Mouse (Mus musculus): ENCODE measurements around the gene Irgm1. TPM values are rescaled to one million over a fixed set of nuclear protein-coding genes. Genes with fewer than 3 reads are reported as not detected.

Gene Irgm1
- polyA plus RNA-seq, 1 experiment from 2014 or later: 16.3 TPM

DNA sequence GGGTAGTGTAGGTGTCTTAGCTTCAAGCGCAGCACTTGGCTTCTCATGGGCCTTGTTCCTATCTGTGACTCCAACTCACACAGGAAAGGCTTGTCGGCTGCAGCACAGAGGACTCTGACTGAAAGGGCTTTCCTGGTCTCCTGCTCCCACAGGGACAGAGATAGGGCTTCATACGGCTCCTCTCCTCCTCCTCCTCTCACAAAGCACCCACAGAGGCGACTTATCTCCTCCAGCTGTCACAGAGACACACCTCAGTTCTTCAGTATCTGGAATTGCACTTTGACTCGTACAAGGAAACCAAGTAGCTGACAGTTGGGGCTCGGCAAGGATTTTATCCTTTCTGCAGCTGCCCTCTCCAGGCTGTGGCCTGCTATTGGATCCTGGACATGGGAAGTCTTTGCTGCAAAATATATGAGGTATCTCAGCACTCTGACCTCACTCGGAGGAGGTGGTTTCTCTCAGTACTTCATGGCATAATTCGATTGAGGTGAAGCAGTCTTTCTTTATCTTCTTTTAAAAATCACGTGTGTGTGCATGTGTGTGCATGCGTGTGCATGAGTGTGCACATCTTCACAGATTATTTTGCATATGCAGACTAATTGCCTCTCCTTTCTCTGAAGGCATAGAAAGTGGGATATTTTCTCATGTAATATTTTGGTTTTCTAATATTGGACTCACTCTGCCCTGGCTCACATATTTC, 2.3 kb upstream of the Irgm1 start:
- Histone ChIP-seq H3K27me3 (replicated peaks) (no peaks in the 10 kb centered on the region), H3K36me3 (no peaks in the 10 kb centered on the region), H3K4me2 (peak overlapping the region; percentile 72), H3K9ac (peak overlapping the region; percentile 43), H3K4me1 (peaks cover 54% of the 10 kb centered on the region), H3K9me3 (replicated peaks) (no peaks in the 10 kb centered on the region), H3K27ac (peak overlapping the region; percentile 89), H3K4me3 (peak overlapping the region; percentile 65)
- ATAC-seq: peak; percentile 84
- WGBS (ENCODE audit: insufficient replicate concordance): 17% methylated on average over 10 of the region's 10 CpGs

- Histone ChIP-seq H3K27me3 (replicated peaks) (no peaks in the 10 kb centered on the region), H3K9ac (peak overlapping the region; percentile 70), H3K4me2 (peak overlapping the region; percentile 72), H3K4me1 (peaks cover 61% of the 10 kb centered on the region), H3K27ac (peak overlapping the region; percentile 89), H3K36me3 (0 out of 2 replicates have a peak, but pooled peaks cover 3% of the 10 kb centered on the region), H3K9me3 (replicated peaks) (no peaks in the 10 kb centered on the region), H3K4me3 (peak overlapping the region; percentile 65)
- ATAC-seq: no peak
- WGBS (ENCODE audit: insufficient replicate concordance): 58% methylated on average over 7 of the region's 7 CpGs
Measured at GRCm38 (mm10) chr11:48872695-48873300, 1.3 kb upstream of the Irgm1 start.

DNA sequence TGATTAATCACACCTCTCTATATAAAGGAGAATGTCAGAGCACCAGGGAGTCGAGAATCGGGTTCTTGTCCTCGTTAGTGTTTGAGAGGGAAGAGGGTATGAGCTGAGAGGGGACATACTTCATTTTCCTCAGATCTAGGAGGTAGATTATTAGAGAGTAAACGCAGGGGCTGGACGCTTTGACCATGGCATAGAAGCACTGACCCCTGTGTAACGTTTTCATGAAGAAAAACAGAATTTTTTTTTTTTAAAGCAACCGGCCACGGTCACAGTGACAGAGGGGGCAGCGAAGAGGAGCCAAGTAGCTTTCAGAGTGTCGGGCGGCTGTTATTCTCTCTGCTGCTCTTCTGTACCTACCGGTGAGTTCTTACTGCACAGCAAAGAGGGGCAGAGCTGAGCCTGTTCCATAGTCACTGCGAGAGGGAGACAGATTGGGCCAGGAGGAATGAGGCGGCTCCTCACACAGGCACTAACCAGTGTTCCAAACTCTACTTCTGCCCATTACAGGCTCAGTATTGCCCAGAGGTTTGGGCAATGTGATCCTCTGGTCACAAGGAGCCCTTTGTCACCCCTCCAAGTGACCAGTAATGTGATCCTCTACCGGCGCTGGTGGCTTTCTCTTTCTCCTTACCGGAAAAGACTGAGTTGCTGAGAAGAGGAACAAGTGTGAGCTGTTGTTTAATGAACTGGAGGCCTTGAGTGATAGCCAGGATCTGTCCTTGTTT, 496 bp upstream of the Irgm1 start:
- Histone ChIP-seq H3K4me1 (peaks cover 66% of the 10 kb centered on the region), H3K27me3 (replicated peaks) (no peaks in the 10 kb centered on the region), H3K9me3 (replicated peaks) (no peaks in the 10 kb centered on the region), H3K9ac (peak overlapping the region; percentile 70), H3K4me3 (peak overlapping the region; percentile 65), H3K36me3 (peaks cover 8% of the 10 kb centered on the region), H3K27ac (peak overlapping the region; percentile 89), H3K4me2 (peak overlapping the region; percentile 72)
- ATAC-seq: peak; percentile 8
- 7% methylated on average over 17 of the region's 17 CpGs for WGBS (ENCODE audit: insufficient replicate concordance)

GRCm38 (mm10) chr11:48870781-48871180, 702 bp downstream of the Irgm1 start:
- WGBS (ENCODE audit: insufficient replicate concordance): 15% methylated on average over 7 of the region's 7 CpGs
- H3K27me3 ChIP-seq (replicated peaks): no peaks in the 10 kb centered on the region

DNA sequence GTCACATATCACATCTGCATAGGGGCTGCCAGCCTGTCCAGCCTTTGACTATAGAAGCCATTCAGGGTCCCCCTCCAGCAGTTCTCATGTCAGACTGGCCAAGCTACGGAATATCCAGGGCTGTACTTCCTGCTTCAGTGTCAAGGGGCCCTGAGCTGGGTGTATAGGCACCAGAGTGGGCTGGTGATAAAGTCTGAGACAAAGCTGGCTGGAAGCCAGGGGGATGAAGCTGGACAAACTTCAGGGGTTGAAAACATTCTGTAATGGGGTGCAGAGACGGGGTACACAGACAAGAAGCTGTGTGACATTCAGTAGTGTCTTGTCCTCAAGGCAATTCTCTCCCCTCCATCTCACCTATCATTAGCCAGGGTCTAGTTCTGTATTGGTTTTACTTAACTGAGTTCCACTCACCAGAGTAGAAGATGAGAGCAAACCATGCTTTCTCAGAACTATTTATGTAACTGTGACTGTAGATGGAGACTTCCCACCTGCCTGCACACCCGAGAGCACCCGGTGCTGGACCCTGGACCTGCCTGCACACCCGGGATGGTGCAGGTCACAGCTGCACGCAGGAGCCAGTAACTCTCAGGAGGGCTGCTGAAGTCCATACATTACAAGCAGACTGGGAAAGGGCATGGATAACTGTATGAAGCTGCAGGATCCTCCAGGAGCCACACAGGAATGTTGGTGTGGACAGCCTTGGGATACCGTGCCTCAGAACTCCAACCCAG, 1.9 kb downstream of the Irgm1 start:
- 50% methylated on average over 7 of the region's 7 CpGs for WGBS (ENCODE audit: insufficient replicate concordance)

More at GRCm38 (mm10) chr11:48870781-48871180, 702 bp downstream of the Irgm1 start:
- peak; percentile 23; the same call in 1 of the 2 replicates for ATAC-seq
- Histone ChIP-seq H3K9ac (peak overlapping the region; percentile 70), H3K4me2 (peak overlapping the region; percentile 72), H3K4me1 (peaks cover 66% of the 10 kb centered on the region), H3K4me3 (peak overlapping the region; percentile 65), H3K27ac (peak overlapping the region; percentile 89), H3K36me3 (peaks cover 20% of the 10 kb centered on the region), H3K9me3 (replicated peaks) (no peaks in the 10 kb centered on the region)

GRCm38 (mm10) chr11:48866481-48866880, 5.0 kb downstream of the Irgm1 start:
- Histone ChIP-seq H3K36me3 (peaks cover 32% of the 10 kb centered on the region), H3K27me3 (replicated peaks) (no peaks in the 10 kb centered on the region), H3K4me1 (peaks cover 33% of the 10 kb centered on the region), H3K4me2 (no peak overlapping the region), H3K9ac (no peak overlapping the region), H3K4me3 (no peak overlapping the region), H3K9me3 (replicated peaks) (no peaks in the 10 kb centered on the region), H3K27ac (no peak overlapping the region)
- ATAC-seq: no peak
- WGBS (ENCODE audit: insufficient replicate concordance): 85% methylated on average over 9 of the region's 9 CpGs

More for the DNA sequence above, 1.9 kb downstream of the Irgm1 start:
- Histone ChIP-seq H3K9me3 (replicated peaks) (no peaks in the 10 kb centered on the region), H3K27me3 (replicated peaks) (no peaks in the 10 kb centered on the region), H3K4me3 (peak overlapping the region; percentile 65), H3K27ac (peak overlapping the region; percentile 89), H3K4me1 (peaks cover 61% of the 10 kb centered on the region), H3K4me2 (peak overlapping the region; percentile 72), H3K36me3 (peaks cover 29% of the 10 kb centered on the region), H3K9ac (peak overlapping the region; percentile 70)
- no peak for ATAC-seq

GRCm38 (mm10) chr11:48863808-48864207, 7.7 kb downstream of the Irgm1 start:
- no peak overlapping the region for H3K4me3 ChIP-seq
- peaks cover 14% of the 10 kb centered on the region for H3K4me1 ChIP-seq
- ATAC-seq: no peak
- H3K9me3 ChIP-seq (replicated peaks): no peaks in the 10 kb centered on the region
- peaks cover 32% of the 10 kb centered on the region for H3K36me3 ChIP-seq
- H3K9ac ChIP-seq: no peak overlapping the region
- 60% methylated on average over 3 of the region's 3 CpGs for WGBS (ENCODE audit: insufficient replicate concordance)
- no peak overlapping the region for H3K27ac ChIP-seq
- peaks cover 16% of the 10 kb centered on the region for H3K27me3 ChIP-seq (replicated peaks)
- no peak overlapping the region for H3K4me2 ChIP-seq

DNA sequence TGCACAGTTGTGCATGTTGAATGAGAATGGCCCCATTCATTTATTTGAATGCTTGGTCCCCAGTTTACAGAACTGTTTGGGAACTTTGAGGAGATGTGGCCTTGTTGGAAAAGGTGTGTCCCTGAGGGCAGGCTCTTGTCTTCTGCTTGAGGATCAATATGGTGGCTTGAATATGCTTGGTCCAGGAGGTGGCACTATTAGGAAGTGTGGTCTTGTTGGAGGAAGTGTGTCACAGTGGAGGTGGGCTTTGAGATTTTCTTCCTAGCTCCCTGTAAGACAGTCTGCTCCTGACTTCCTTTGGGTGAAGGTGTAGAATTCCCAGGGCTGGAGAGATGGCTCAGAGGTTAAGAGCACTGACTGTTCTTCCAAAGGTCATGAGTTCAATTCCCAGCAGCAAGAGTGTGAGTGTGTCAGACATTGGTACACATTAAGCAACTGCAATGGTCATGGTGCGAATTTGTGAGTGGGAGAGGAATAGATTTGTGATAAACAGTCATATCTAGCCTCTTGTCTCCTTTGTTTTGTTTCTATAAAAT, 8.6 kb downstream of the Irgm1 start:
- Histone ChIP-seq H3K4me1 (peaks cover 16% of the 10 kb centered on the region), H3K27ac (no peak overlapping the region), H3K9me3 (replicated peaks) (no peaks in the 10 kb centered on the region), H3K36me3 (peaks cover 29% of the 10 kb centered on the region), H3K4me3 (no peak overlapping the region), H3K27me3 (replicated peaks) (peaks cover 16% of the 10 kb centered on the region), H3K4me2 (no peak overlapping the region), H3K9ac (no peak overlapping the region)
- no peak for ATAC-seq
- 60% methylated on average over 1 of the region's 1 CpGs for WGBS (ENCODE audit: insufficient replicate concordance)

GRCm38 (mm10) chr11:48859014-48859413, 12.5 kb downstream of the Irgm1 start:
- Histone ChIP-seq H3K4me1 (peaks cover 38% of the 10 kb centered on the region), H3K27ac (no peak overlapping the region), H3K4me2 (peak overlapping the region; percentile 96), H3K9me3 (replicated peaks) (no peaks in the 10 kb centered on the region), H3K4me3 (peak overlapping the region; percentile 74; the same call in 1 of the 2 replicates), H3K9ac (no peak overlapping the region), H3K36me3 (no peaks in the 10 kb centered on the region), H3K27me3 (replicated peaks) (peaks cover 16% of the 10 kb centered on the region)
- under 1% methylated on average over 6 of the region's 6 CpGs for WGBS (ENCODE audit: insufficient replicate concordance)
- ATAC-seq: no peak

GRCm38 (mm10) chr11:48853474-48854180, 17.9 kb downstream of the Irgm1 start:
- peak; percentile 62 for ATAC-seq
- peak overlapping the region; percentile 96 for H3K4me2 ChIP-seq
- peak overlapping the region; percentile 57 for H3K27ac ChIP-seq
- no peaks in the 10 kb centered on the region for H3K36me3 ChIP-seq
- H3K4me1 ChIP-seq: peaks cover 52% of the 10 kb centered on the region
- 2% methylated on average over 31 of the region's 31 CpGs for WGBS (ENCODE audit: insufficient replicate concordance)
- no peaks in the 10 kb centered on the region for H3K9me3 ChIP-seq (replicated peaks)
- H3K4me3 ChIP-seq: peak overlapping the region; percentile 74
- H3K27me3 ChIP-seq (replicated peaks): peaks cover 20% of the 10 kb centered on the region
- H3K9ac ChIP-seq: peak overlapping the region; percentile 74
